Mouse (Mus musculus) naive thymus-derived CD4-positive, alpha-beta T cell, adult 2 months (primary cell): ENCODE measurements at regions not wholly inside any gene's neighbourhood (a gene's known extent, or its start where the extent isn't known, plus 50 kb on each side); places are given as distances from the start of the nearest gene placed in this dataset.

Experiments
- DNase-seq: peaks from one replicate; pipeline ENCODE4 v3.0.0-alpha.2; 2011; ENCODE audit warnings: low read depth

GRCm38 (mm10) chr16:30775740-30776700 lies 176.5 kb downstream of the Fam43a start:
- DNase-seq: no peak

DNA sequence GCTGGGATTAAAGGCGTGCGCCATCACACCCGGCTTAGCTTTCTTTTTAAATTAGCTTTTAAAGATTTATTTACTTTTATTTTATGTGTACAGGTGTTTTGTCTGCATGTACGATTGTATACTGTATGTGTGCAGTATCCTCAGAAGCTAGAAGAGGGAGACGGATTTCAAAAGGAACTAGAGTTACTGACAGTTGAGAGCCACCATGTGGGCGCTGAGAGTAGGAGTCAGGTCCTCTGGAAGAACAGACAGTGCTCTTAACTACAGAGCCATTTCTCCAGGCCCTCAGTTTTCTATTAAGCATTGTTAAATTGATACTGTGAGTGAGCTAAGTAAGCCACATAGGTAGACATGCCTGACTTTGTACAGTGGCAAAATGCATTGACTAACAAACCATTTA lies 177.9 kb downstream of the Fam43a start:
- no peak for DNase-seq

DNA sequence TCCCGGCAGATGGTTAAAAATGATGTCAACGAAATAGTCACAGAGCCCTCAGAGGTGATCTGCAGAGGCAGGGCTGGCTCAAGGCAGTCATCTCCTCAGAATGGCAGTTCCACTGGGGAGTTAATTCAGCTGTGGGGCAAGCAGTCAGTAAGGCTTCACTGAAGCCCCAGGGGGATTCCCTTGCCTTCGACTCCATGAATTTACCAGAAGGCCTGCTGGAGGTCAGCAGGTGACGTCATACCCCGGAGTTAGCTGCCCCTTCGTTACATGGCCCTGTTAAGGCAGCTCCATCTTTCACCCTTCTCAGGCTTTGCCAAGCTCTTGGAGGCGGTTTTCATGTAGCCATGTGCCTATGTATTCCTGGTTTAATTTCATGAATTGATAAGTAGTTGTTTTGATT lies 178.6 kb downstream of the Fam43a start:
- DNase-seq: no peak

DNA sequence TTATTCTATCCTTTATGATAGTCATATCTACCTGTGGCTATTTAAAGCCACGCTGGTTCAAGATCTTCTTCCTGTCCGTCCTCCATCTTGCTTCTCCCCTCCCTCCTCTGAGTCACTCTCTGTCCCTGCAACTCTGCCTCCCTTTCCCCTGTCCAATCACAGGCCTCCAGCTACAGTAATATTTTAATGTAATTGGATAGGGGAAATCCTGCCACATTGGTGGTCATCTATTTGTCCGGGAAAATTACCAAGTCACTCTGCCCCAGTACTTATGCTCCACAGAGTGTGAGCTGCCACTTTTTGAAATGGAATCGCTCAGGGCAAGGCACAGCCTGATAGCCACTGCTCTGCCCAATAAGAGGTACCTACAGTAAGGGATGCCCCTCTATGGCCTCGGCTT lies 179.4 kb downstream of the Fam43a start:
- DNase-seq: no peak

DNA sequence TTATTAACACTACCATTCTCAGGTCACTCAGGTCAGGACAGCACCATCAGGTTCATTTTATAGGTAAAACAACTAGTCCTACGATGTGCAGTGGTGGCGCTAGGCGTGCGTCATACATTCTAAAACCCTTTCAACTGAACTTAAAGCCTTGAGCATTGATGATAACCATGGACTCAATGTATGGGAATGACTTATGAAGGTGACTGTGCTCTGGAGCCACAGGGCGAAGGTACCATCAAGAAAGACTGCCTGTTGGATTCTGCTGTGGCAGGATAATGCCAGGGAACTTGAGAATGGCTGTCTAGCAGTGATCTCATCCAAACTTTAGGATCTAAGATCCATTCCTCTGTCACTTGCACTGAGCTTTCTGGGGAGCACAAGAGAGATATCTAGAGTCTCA lies 184.7 kb downstream of the Fam43a start:
- DNase-seq: no peak

GRCm38 (mm10) chr16:30784949-30785348 lies 185.4 kb downstream of the Fam43a start:
- no peak for DNase-seq

GRCm38 (mm10) chr16:30786060-30786459 lies 186.5 kb downstream of the Fam43a start:
- no peak for DNase-seq

DNA sequence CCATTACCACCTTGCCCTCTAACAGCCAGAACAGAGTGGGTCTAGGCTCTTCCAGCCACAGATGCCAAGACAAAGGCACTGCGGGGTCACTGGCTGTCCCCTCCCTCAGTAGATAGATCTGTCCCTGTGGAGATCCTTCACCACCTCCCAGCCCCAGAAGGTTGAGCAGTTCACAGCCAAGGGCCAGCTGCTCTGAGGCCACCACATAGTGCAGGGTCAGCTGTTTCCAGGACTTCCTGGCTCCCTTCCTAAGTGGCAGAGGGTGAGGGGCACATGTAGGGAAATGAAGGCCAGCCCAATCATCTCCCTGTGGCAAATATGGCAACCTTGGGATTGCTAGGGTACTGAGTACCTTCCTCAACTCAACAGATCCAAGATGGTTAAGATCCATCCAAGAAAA lies 187.8 kb downstream of the Fam43a start:
- no peak for DNase-seq

DNA sequence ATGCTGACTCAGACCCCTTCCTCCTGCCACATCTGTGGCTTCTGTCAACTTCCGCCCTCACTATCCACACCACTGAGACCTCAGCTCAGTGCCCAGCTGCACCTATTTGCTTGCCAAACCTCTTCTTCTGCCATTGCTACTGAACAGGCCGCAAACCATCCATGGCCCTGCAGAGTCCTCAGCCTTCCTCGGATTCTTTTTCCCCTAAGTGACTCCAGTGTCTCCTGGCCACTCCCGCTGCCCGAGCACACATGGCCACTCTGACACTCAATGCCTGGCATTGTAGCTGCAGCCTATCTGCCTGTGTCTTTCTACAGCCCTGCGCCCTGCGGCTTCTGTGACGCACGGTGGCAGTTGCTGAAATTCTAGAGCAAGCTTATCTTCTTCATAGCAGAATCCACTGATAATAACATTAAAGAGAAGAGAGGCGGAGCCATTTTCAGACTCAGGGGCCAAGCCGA lies 188.8 kb downstream of the Fam43a start:
- no peak for DNase-seq

DNA sequence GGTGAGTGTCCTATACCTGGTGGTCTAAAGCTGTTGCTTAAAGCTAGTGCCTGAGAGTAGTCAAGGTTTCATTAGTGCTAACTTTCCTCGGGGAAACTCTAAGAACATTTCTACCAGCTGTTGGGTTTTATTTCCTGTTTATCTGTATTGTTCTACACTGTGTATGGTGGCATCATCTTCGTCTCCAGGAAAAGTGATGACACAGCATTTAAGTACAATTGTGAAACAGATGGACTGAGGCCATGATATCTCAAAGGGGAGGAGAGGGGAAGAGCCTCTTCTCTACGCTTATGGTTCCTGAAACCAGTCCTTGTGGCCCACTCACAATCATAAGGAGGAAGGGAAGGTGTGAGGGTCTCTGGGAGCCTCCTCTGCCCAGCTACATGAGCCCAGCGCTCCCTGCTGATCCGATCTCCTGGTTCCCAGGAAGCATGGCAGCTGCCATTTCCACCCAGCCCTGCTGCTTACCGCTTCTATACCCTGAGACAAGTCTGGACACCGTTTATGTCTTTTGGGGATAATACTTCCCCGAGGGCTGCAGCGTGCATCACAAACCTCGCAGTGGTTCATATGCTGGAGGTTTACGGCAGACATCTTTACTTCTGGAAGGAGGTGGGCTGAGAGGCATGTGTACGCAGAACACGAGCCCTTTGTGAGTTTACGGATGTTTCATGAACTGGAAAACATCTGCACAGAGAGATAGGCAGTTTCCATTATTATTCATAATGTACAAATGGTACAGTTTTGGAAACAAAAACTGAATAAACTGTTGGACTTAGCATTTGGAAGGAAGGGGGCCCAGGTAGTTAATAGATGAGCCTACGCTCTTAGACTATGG lies 189.6 kb downstream of the Fam43a start:
- no peak for DNase-seq

DNA sequence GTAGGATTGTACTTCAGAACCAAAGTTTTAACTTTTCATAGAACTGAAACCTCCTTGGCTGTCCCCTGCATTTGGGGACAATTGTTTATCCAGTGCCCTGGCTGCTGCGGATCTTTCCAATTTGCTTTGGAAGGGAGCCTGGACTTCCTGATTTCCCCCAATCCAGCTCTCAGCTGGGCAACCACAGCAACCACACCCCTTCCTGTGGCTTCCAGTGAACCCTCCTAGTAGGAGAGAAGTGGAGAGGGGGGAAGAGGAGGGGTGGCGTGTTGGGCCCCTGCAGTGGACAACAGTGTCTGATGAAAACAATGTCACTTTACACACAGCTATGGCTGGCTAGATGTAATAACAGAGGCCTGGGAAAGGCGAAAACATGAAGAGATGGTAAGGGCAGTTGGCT lies 190.5 kb downstream of the Fam43a start:
- no peak for DNase-seq

- no peak for DNase-seq
Observed at GRCm38 (mm10) chr16:30790551-30791001, 191.1 kb downstream of the Fam43a start.

- no peak for DNase-seq
Observed at GRCm38 (mm10) chr16:30791048-30791855, 191.7 kb downstream of the Fam43a start.

- DNase-seq: no peak
Observed at GRCm38 (mm10) chr16:30792738-30793377, 193.3 kb downstream of the Fam43a start.

- DNase-seq: no peak
Observed at GRCm38 (mm10) chr16:30793378-30793753, 193.8 kb downstream of the Fam43a start.

DNA sequence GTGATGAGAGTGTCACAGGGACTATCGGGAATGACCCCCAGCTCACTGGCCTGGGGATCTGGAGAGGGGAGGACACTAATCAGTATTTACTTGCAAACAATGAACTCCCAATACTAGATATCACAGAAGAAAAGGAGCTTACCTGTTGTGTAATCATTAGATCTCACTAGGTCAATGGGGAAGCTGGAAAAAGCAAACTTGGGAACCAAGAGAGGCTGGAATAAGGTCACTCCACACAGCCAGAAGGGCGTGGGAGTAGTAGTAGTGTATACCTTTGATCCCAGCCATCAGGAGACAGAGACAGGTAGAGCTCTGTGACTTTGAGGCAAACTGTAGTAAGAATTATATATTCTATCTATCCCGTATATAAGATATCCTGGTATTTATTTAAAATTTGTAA lies 194.3 kb downstream of the Fam43a start:
- no peak for DNase-seq

DNA sequence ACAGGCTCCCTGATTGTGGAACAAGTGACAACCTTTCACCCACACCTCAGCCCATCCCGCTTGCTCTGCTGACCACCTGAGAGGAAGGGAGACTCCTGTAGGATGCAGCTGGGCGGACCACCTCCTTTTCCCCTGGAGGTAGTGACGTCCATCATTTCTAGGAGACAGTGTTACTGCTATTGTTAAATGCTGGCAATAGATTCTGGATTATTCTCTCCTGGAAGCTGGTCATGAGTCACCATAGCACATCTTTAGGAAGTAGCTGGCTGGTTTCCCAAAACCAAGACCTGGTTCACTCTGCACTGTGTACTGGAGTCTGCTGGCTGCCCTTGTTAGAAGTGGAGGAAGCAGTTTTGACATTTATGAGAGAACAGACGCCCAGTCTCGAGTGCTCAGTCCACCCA lies 196.0 kb downstream of the Fam43a start:
- no peak for DNase-seq

DNA sequence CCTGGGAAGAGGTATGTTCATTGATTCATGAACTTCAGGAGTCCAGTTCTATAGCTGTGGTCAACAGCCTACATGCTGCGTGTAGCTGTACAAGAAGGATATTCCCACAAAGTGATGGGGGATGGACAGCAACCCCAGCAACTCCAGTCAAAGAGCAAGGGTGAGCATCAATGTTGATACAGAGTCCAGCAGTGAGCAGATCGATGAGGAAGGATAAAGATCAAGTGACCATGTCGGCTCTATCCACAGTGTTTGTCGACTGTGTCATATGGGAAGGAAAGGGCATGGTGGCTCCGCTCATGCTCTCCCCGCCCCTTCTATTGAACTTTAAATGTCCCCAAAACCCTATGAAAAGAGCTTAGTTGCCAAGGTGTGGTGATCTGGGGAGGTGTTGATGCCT lies 196.6 kb downstream of the Fam43a start:
- DNase-seq: no peak

DNA sequence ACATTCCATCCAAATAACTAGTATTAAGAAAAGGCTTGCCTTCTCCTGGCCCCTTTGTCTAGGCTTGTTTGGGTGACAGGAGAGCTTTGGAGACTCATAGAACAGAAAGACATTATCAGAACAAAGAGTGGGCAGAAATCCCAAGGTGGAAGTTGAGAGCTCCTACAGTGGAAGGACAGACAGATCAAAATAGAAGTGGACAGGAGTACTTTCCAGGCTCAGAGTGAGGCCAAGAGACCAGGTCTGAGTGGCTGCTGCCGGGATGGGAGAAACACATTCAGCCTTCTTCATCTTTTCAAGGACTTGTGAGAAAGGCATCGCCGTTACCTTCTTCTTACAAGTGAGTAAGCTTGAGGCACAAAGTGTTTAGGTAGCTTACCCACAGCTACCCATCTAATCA lies 197.5 kb downstream of the Fam43a start:
- DNase-seq: no peak

GRCm38 (mm10) chr16:30797973-30798471 lies 198.5 kb downstream of the Fam43a start:
- DNase-seq: no peak

DNA sequence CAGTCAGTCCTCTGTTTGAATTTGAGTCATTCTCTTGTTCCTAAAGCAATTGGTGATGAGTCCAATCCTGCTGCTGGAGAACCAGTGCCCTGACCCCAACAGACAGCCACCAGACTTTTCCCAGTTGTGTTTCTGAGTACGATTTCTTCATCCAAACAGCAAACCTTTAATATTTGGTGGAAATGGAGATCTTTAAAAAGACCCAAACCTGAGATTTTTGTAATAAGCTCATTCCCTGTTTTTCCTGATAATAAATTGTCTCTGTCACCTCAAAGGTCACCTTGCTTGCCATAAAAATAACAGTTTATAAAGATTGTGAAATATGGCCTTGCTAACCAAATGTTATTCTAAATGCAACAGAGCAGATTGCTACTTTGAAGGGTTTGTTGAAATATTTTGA lies 199.0 kb downstream of the Fam43a start:
- no peak for DNase-seq
